Mouse (Mus musculus): ENCODE measurements around the gene Pald1. TPM values are rescaled to one million over a fixed set of nuclear protein-coding genes. Genes with fewer than 3 reads are reported as not detected.

The Pald1 gene
- polyA plus RNA-seq, 1 experiment from 2014 or later = 2.7 TPM

GRCm38 (mm10) chr10:61371884-61372584, 11.3 kb downstream of the Pald1 start:
- DNase-seq (ENCODE audit: low spot score) = no peak

GRCm38 (mm10) chr10:61370273-61370979, 12.9 kb downstream of the Pald1 start:
- DNase-seq (ENCODE audit: low spot score) = no peak

GRCm38 (mm10) chr10:61369755-61370154, 13.6 kb downstream of the Pald1 start:
- DNase-seq (ENCODE audit: low spot score) = no peak

- no peak for DNase-seq (ENCODE audit: low spot score)
Measured at GRCm38 (mm10) chr10:61365902-61366301, 17.4 kb downstream of the Pald1 start.

GRCm38 (mm10) chr10:61364431-61364830, 18.9 kb downstream of the Pald1 start:
- DNase-seq (ENCODE audit: low spot score) = no peak

GRCm38 (mm10) chr10:61362992-61363391, 20.3 kb downstream of the Pald1 start:
- DNase-seq (ENCODE audit: low spot score) = no peak

GRCm38 (mm10) chr10:61362483-61362882, 20.8 kb downstream of the Pald1 start:
- no peak for DNase-seq (ENCODE audit: low spot score)

- no peak for DNase-seq (ENCODE audit: low spot score)
Measured at GRCm38 (mm10) chr10:61360667-61361066, 22.7 kb downstream of the Pald1 start.

- no peak for DNase-seq (ENCODE audit: low spot score)
Measured at GRCm38 (mm10) chr10:61359411-61359810, 23.9 kb downstream of the Pald1 start.

GRCm38 (mm10) chr10:61357658-61358057, 25.7 kb downstream of the Pald1 start:
- no peak for DNase-seq (ENCODE audit: low spot score)

GRCm38 (mm10) chr10:61356568-61356967, 26.8 kb downstream of the Pald1 start:
- DNase-seq (ENCODE audit: low spot score) = no peak

- DNase-seq (ENCODE audit: low spot score) = peak; percentile 14
Measured at GRCm38 (mm10) chr10:61356095-61356494, 27.2 kb downstream of the Pald1 start.

GRCm38 (mm10) chr10:61355611-61356010, 27.7 kb downstream of the Pald1 start:
- DNase-seq (ENCODE audit: low spot score) = no peak

GRCm38 (mm10) chr10:61351216-61351615, 32.1 kb downstream of the Pald1 start:
- DNase-seq (ENCODE audit: low spot score) = no peak

GRCm38 (mm10) chr10:61346374-61346773, 37.0 kb downstream of the Pald1 start:
- DNase-seq (ENCODE audit: low spot score) = no peak

- DNase-seq (ENCODE audit: low spot score) = no peak
Measured at GRCm38 (mm10) chr10:61345179-61345578, 38.2 kb downstream of the Pald1 start.

- DNase-seq (ENCODE audit: low spot score) = peak; percentile 51
Measured at GRCm38 (mm10) chr10:61343950-61344349, 39.4 kb downstream of the Pald1 start.

GRCm38 (mm10) chr10:61342750-61343149, 40.6 kb downstream of the Pald1 start:
- no peak for DNase-seq (ENCODE audit: low spot score)

- peak; percentile 66 for DNase-seq (ENCODE audit: low spot score)
Measured at GRCm38 (mm10) chr10:61341557-61341956, 41.8 kb downstream of the Pald1 start.

GRCm38 (mm10) chr10:61341045-61341444, 42.3 kb downstream of the Pald1 start:
- no peak for DNase-seq (ENCODE audit: low spot score)

- DNase-seq (ENCODE audit: low spot score) = no peak
Measured at GRCm38 (mm10) chr10:61340247-61340646, 43.1 kb downstream of the Pald1 start.

GRCm38 (mm10) chr10:61339216-61339615, 44.1 kb downstream of the Pald1 start:
- DNase-seq (ENCODE audit: low spot score) = no peak

- DNase-seq (ENCODE audit: low spot score) = no peak
Measured at GRCm38 (mm10) chr10:61337665-61338064, 45.7 kb downstream of the Pald1 start.
